Mouse (Mus musculus) brain, adult 2 months (tissue): ENCODE data around the gene Gm3159.
"Not testable (repeated sequence)": the region's sequence is repeated elsewhere in the genome, so short reads cannot be mapped to it uniquely, and the experiment has no call there.

Experiments
- DNase-seq: peaks from one replicate; pipeline ENCODE4 v3.0.0; 2011; ENCODE audit warnings: low read depth, low spot score

Gene Gm3159

DNA sequence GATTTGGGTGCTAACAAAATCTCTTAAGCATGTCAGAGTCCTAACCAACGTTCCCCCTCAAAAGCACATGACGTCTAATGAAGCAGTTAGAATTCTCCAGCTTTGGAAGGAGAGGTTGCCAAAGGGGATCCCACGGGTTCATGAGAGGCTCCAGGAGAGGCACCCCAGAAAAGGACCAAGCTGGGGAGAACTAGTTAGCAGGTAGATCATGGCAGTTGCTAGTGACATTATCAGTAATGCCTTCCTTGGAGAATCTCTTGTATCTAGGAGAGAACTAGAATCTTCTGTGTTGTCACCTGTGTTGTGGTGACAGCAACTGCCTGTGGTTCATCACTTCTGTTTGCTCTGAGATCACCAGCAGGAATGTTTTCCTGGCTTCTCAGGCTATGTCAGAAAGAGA, at the start of gene Gm3159:
Gm3159 (plus strand) TSS at position 301 of the 400 bp plus-strand sequence.
- not testable (repeated sequence) for DNase-seq

DNA sequence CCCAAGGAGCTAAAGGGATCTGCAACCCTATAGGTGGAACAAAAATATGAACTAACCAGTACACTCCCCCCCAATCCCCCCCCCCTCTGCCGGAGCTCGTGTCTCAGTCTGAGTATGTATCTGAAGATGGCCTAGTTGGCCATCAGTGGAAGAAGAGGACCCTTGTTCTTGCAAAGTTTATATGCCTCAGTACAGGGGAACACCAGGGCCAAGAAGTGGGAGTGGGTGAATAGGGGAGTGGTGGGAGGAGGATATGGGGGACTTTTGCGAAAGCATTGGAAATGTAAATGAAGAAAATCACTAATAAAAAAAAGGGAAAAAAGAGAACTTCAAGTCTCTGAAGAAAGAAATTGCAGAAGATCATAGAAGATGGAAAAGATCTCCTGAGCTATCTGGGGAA, 28.3 kb upstream of the Gm3159 start:
- not testable (repeated sequence) for DNase-seq

DNA sequence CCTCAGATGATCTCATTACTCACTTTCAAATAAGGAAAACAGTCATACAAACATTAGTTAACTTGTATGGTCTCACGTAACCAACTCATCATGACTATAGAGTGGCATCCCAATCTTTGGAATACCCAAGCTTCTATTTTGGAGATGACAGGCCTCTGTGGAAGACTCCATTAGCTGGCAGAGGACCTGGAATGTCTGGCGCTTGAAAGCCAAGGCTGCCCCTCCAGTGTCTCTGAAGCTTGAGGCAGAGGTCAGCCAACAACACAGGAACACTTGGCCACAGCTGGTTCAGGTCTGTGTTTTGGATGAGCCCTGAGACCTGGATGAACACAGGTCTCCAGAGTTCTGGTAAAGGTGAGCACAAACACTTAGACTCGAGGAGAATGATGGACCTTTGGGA, 27.6 kb upstream of the Gm3159 start:
- DNase-seq: not testable (repeated sequence)

DNA sequence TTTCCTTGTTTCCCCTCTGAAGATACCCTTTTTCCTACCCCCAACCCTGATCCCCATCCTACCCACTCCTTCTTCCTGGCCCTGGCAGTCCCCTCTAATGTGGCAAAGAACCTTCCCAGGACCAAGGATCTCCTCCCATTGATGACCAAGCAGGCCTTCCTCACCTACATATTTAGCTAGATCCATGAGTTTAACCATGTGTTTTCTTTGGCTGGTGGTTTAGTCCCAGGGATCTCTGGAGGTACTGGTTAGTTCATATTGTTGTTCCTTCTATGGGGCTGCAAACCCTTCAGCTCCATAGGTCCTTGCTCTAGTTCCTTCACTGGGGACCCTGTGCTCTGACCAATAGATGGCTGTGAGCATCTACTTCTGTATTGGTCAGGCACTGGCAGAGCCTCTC, 19.5 kb upstream of the Gm3159 start:
- DNase-seq: not testable (repeated sequence)

DNA sequence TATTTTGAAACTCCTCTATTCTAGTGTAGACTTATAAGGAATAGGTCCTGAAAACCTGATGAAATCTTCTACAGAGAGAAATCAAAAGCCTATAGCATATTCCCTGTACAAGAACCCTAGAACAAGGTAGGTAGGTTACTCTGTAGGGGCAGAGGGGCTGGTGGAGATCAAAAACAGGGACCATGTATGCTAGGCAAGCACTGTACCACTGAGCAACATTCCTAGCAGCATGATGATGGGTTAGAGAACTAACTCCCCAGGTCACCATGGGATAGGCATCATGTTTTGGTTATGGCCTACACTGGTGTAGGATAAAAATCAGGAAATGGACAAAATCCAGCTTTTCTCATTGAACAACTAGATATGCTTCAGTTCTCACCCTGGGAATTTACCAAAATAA, 11.7 kb upstream of the Gm3159 start:
- not testable (repeated sequence) for DNase-seq

DNA sequence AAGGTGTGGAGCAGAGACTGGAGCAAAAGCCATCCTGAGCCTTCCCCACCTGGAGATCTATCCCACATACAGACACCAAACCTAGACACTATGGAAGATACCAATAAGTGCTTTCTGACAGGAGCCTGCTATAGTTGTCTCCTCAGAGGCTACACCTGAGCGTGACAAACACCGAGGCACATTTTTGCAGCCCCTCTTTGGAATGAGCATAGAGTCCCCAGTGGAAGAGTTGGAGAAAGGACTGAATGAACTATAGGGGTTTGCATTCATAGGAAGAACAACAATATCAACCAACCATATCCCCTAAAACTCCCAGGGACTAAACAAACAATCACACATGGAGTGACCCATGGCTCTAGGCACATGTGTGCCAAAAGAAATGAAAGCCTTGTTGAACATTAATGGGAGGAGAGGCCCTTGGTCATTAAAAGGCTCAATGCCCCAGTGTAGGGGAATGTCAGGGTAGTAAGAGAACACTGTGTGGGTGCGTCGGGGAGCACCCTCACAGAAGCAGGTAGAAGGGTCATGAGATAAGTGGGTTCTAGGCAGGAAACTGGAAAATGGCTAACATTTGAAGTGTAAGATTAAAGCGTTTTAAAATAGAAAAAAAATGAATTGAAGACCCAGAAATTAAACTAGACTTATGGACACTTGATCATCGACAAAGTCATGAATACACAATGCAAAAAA, 4.3 kb upstream of the Gm3159 start:
- DNase-seq: not testable (repeated sequence)

GRCm38 (mm10) chr14:4398624-4399023, 1.3 kb downstream of the Gm3159 start:
- DNase-seq: not testable (repeated sequence)

DNA sequence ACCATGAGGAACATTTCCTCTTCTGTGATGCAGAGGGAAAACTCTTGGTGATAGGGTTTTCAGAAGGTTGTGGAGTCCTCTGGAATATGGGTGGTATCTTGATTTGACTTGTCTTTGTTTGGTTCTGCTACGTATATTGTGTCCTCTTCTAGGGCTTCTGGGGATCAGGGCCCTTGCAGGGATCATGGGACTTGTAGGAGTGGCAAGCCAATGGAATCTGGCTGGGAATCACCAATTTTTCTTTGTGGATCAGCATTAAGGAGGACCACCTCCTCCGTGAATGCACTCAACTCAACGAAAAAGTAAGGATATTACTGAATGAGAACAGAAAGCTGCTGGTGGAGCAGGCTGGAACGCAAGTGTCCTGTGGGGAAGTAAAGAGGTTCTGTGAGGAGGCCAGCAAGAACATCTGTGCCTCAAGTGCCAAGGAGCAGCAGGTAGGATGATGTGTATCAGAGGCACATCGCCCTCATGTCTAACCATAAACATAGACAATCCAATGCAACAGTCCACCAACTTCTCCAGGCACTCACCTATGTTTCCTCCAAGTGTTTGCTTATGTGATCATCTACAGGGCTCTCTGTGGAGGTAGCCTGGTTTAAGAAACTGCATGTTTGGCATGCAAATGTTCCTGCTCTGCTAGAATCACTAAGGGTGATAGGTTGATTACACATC, 2.9 kb downstream of the Gm3159 start:
- not testable (repeated sequence) for DNase-seq

DNA sequence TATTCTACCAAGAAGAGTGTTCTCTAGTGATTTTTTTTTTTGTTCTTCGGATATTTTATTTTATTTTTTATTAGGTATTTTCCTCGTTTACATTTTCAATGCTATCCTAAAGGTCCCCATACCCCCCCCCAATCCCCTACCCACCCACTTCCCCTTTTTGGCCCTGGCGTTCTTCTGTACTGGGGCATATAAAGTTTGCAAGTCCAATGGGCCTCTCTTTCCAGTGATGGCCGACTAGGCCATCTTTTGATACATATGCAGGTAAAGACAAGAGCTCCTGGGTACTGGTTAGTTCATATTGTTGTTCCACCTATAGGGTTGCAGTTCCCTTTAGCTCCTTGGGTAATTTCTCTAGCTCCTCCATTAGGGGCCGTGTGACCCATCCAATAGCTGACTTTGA, 3.9 kb downstream of the Gm3159 start:
- not testable (repeated sequence) for DNase-seq

DNA sequence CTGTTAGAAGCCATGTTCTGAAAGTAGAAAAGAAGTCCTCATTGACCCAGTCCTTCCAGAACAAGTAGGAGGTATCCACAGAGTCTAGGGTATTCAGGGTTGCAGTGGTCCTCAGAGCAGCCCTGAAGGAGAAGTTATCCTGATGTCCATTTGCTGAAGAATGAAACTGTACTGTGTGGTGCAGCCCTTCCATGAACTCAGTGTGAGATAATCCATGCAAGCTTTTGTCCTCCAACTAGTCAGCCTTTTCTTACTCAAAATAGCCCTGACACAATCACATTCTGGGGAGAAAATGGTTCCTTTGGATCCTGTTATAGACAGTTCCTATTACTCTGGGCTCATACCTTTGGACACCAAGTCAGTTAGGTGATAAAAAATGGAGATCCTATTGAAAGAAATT, 6.5 kb downstream of the Gm3159 start:
- DNase-seq: not testable (repeated sequence)

GRCm38 (mm10) chr14:4409939-4410338, 12.6 kb downstream of the Gm3159 start:
- DNase-seq: not testable (repeated sequence)

DNA sequence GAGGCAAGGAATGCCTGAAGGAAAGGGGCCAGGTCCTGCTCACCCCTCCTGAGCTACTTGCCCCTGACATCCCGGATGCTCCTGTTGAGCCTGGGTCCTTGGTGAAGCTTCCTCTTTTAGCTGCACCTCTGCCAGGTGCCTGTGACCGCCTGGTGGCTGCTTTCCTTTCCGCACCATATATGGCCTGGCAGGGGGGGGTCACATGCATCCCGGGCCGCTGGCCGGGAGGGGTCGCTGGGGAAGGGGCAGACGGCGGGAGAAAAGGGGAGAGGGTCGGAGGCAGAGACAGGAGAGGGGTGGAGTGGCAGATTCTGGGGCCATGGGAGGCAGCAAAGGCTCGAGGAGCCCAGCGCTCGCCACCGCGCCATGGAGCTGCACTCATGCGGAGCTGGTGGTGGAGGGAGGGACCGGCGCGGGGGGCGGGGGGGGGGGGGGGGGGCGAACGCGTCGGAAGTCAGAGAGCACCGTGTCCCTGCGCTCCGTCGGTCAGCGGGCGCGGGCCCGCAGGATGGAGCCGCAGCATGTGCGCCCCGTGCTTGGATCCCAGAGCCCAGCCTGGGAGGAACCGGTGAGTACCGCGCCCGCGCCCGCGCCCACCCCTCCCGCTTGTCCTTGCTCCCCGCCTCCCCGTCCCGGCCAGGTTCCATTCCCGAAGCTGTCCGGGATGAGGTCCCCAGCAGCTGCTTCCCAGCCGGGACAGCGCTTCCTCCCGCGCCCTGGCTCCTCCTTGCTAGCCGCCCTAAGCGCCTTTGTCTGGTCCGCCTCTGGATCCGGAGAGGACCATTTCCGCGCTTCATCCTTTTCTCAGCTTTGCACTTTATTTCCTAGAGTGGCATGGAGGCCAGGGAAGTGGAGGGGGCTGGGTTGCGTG, 17.9 kb downstream of the Gm3159 start, which contains the start of gene Gm3164:
Gm3164 (plus strand) TSS at position 484 of the 871 bp plus-strand sequence.
- peak; percentile 0 for DNase-seq

DNA sequence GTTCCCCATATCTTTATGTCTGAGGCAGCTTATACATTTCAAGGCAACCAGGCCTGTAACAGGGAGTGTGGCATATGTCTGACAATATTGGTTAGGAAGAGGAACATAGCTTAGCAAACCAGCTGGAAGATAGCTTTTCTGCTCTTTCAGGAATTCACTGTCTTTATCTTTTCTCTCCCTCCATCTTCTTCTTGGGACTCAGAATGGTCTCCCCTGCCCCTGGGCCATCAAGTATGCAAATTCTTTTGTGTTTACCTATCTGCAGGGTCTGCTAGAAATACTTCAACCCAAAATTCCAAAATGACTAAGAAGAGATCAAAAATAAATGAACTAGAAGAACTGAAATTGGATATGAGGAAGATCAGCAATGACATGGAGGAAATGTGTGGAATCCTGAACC, 33.4 kb downstream of the Gm3159 start, which contains the start of gene Gm3173:
Gm3173 (plus strand) TSS at position 301 of the 400 bp plus-strand sequence.
- DNase-seq: not testable (repeated sequence)
